Mouse (Mus musculus) lung, adult 10 weeks (tissue): ENCODE data around the gene Irf3. TPM values are rescaled to one million over a fixed set of nuclear protein-coding genes. Genes with fewer than 3 reads are reported as not detected.

Source experiments
- polyA plus RNA-seq: library from polyadenylated mRNA; stranded (reverse); fragments of 350-450 nt; fragmentation: Illumina TruSeq; extraction: RNeasy Lipid Tissue Mini Kit (QIAGEN cat#74804); gene quantifications from one replicate; pipeline ENCODE4 v1.2.3, GENCODE M21; 2014; ENCODE audit warnings: low read depth, low replicate concordance; ENCODE audit not compliant: insufficient read depth

Irf3 gene
- polyA plus RNA-seq: 71.8 TPM

GRCm38 (mm10) chr7:44997231-44997939 lies at the start of gene Irf3:
Gene Irf3, plus strand, starts transcription at chr7:44997648.

GRCm38 (mm10) chr7:44974383-44975116 lies 22.9 kb upstream of the Irf3 start, which contains the start of gene Cpt1c:
Gene Cpt1c, minus strand, starts transcription at chr7:44974851.

GRCm38 (mm10) chr7:44986192-44986878 lies 11.1 kb upstream of the Irf3 start, which contains the start of gene Prmt1:
Gene Prmt1, minus strand, starts transcription at chr7:44986568.

GRCm38 (mm10) chr7:44998501-44998955 lies 1.1 kb downstream of the Irf3 start, which contains the start of gene Bcl2l12:
Gene Bcl2l12, minus strand, starts transcription at chr7:44998712.

DNA sequence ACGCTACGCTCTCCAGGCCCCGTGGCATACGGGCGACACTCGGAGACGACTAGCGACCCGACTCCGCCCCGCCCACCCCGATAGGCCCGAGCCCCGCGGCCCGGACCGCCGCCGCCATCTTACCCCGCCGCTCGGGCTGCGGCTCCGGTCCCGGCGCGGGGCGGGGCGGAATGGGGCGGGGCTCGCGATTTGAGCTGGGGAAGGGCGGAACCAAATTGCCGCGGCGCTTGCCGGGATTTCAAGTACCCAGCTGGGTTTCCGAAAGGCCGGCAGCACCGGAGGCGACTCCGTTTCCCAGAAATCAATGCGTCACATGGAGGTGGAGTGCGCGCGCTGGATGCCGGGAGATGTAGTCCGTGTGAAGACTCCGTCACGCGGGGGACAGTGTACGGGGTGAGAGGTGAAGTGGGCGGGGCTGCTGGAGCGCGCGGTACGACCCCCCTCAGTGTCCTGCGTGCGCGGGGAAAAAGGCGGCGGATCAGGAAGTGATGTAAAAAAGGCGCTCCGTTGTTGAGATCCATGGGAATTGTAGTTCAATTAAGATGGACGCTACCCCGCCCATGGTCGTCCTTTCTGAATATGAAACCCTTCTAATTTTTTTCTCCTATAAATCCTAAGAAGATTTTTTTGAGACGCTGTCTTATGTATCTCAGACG lies 18.6 kb downstream of the Irf3 start, which contains the start of gene Scaf1:
Gene Scaf1, minus strand, starts transcription at position 407 of the 656 bp plus-strand sequence.

DNA sequence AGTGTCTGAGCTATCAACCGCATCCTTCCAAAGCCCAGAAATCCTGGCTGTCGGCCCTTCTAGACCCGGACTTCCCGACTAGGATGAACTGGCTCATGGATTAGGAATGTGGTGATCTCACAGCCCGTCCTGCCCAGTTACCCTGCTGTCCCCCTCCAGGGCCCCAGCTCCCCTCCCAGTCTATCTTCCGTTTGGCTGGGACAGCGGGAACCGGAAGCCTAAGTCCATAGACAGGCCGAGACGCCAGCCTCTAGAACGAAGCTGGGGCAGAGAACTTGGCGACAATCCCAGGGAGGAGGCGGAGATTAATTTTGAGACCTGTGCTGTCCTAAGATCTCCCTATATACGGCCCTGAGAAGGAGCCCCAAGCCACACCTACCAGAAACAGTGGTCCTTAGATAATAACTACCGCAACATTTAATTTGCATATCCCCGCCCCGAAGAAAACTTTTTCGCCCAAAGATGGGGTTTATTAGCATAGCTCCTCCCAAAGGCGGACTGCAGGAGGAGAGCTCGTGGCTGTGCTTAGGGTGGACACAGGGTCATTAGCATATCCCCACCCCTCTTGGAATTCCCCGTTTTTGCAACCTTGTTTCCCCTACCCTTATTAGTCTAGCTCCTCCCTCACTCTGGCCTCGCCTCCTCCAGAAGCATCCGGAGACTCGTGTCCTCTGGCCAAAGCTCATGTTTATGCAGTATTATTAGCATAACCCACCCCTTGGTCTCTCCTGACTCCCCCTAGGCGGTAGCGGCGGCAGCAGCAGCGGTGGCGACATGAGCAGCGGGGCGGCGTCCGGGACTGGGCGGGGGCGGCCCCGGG lies 20.0 kb downstream of the Irf3 start, which contains the start of gene Rras:
Gene Rras, plus strand, starts transcription at position 720 of the 820 bp plus-strand sequence.

Other genes starting within 250 kb of the Irf3 start
- gene Vrk3, start 249.2 kb upstream of the Irf3 start, polyA plus RNA-seq: 29.2 TPM
- 0.11 TPM for gene Zfp473, start 246.6 kb upstream of the Irf3 start, polyA plus RNA-seq
- gene Nup62, start 181.6 kb upstream of the Irf3 start, polyA plus RNA-seq: 14.9 TPM
- 3.1 TPM for gene Il4i1, start 181.3 kb upstream of the Irf3 start, polyA plus RNA-seq
- gene Atf5, start 181.0 kb upstream of the Irf3 start, polyA plus RNA-seq: 83.0 TPM
- 36.7 TPM for gene Akt1s1, start 148.7 kb upstream of the Irf3 start, polyA plus RNA-seq
- 46.8 TPM for gene Tbc1d17, start 148.6 kb upstream of the Irf3 start, polyA plus RNA-seq
- 27.8 TPM for gene Pnkp, start 140.5 kb upstream of the Irf3 start, polyA plus RNA-seq
- gene Ptov1, start 127.9 kb upstream of the Irf3 start, polyA plus RNA-seq: 127 TPM
- 22.3 TPM for gene Med25, start 104.9 kb upstream of the Irf3 start, polyA plus RNA-seq
- 20.0 TPM for gene Fuz, start 101.6 kb upstream of the Irf3 start, polyA plus RNA-seq
- gene Ap2a1, start 68.2 kb upstream of the Irf3 start, polyA plus RNA-seq: 23.2 TPM
- gene Tsks, start 54.4 kb upstream of the Irf3 start, polyA plus RNA-seq: not detected
- 2.5 TPM for gene Cpt1c, start 22.8 kb upstream of the Irf3 start, polyA plus RNA-seq
- gene Prmt1, start 11.1 kb upstream of the Irf3 start, polyA plus RNA-seq: 126 TPM
- 14.9 TPM for gene Bcl2l12, start 1.1 kb downstream of the Irf3 start, polyA plus RNA-seq
- 15.5 TPM for gene Scaf1, start 18.7 kb downstream of the Irf3 start, polyA plus RNA-seq
- 170 TPM for gene Rras, start 20.3 kb downstream of the Irf3 start, polyA plus RNA-seq
- gene Prr12, start 55.2 kb downstream of the Irf3 start, polyA plus RNA-seq: 10.4 TPM
- 36.8 TPM for gene Nosip, start 64.8 kb downstream of the Irf3 start, polyA plus RNA-seq
- 23.4 TPM for gene Prrg2, start 65.0 kb downstream of the Irf3 start, polyA plus RNA-seq
- 83.1 TPM for gene Rcn3, start 94.6 kb downstream of the Irf3 start, polyA plus RNA-seq
- gene Fcgrt, start 106.2 kb downstream of the Irf3 start, polyA plus RNA-seq: 91.4 TPM
- 1,585 TPM for gene Rps11, start 126.8 kb downstream of the Irf3 start, polyA plus RNA-seq
- gene Rpl13a, start 131.1 kb downstream of the Irf3 start, polyA plus RNA-seq: 3,762 TPM
- not detected for gene Gm45713, start 138.6 kb downstream of the Irf3 start, polyA plus RNA-seq
- gene Flt3l, start 138.8 kb downstream of the Irf3 start, polyA plus RNA-seq: 39.0 TPM
- gene Pih1d1, start 156.7 kb downstream of the Irf3 start, polyA plus RNA-seq: 55.1 TPM
- 21.1 TPM for gene Aldh16a1, start 156.9 kb downstream of the Irf3 start, polyA plus RNA-seq
- 1.1 TPM for gene Slc17a7, start 166.3 kb downstream of the Irf3 start, polyA plus RNA-seq
- gene Gfy, start 181.9 kb downstream of the Irf3 start, polyA plus RNA-seq: not detected
- not detected for gene Pth2, start 183.3 kb downstream of the Irf3 start, polyA plus RNA-seq
- 1.5 TPM for gene Ccdc155, start 207.2 kb downstream of the Irf3 start, polyA plus RNA-seq
- 0.81 TPM for gene Dkkl1, start 214.5 kb downstream of the Irf3 start, polyA plus RNA-seq
- 16.7 TPM for gene Tead2, start 218.1 kb downstream of the Irf3 start, polyA plus RNA-seq
- gene Cd37, start 241.5 kb downstream of the Irf3 start, polyA plus RNA-seq: 36.3 TPM
- not detected for gene Slc6a16, start 243.4 kb downstream of the Irf3 start, polyA plus RNA-seq